Mouse (Mus musculus) CH12.LX (cell line): ENCODE measurements around the gene Pdcd4. TPM values are rescaled to one million over a fixed set of nuclear protein-coding genes. Genes with fewer than 3 reads are reported as not detected.

Experiments used
- DNase-seq: peaks from one replicate; pipeline ENCODE4 v3.0.0-alpha.2; 2013; ENCODE audit errors: extremely low read depth
- H3K27ac ChIP-seq: 2 replicates; pipeline ENCODE4 v1.5.1; 2012; ENCODE audit warnings: low read depth, mild to moderate bottlenecking, control low read depth, moderate library complexity; ENCODE audit not compliant: insufficient read depth
- H3K27me3 ChIP-seq: replicated peaks from 2 replicates; pipeline ENCODE3; 2012; ENCODE audit warnings: inconsistent platforms
- H3K36me3 ChIP-seq, 2 experiments: replicated peaks in 1 of 2; 2 replicates each; pipeline versions ENCODE3 to v1.6.1; 2012; ENCODE audit warnings: inconsistent platforms in 1 of 2, low read length in 1 of 2, mild to moderate bottlenecking in 1 of 2, mixed read lengths in 1 of 2, moderate library complexity in 1 of 2; ENCODE audit not compliant: control insufficient read depth in 1 of 2, insufficient read depth in 1 of 2
- H3K4me1 ChIP-seq, 2 experiments: 2 replicates each; pipeline ENCODE4 v1.6.1; 2012; ENCODE audit warnings: inconsistent platforms in 1 of 2, moderate library complexity in 1 of 2; ENCODE audit not compliant: insufficient read depth in 2 of 2, control insufficient read depth in 1 of 2
- H3K4me2 ChIP-seq: 2 replicates; pipeline ENCODE4 v1.6.1; 2012; ENCODE audit warnings: low read depth, mild to moderate bottlenecking, control low read depth; ENCODE audit not compliant: poor library complexity, insufficient read depth, severe bottlenecking
- H3K4me3 ChIP-seq, 3 experiments: fragments of 150-350 bp in 1 of 3; sonication (generic) in 1 of 3; replicated peaks in 1 of 3; 2 replicates each; pipeline versions ENCODE3 to v1.5.1; 2011 to 2012; ENCODE audit warnings: low read depth in 2 of 3, low read length in 2 of 3, mild to moderate bottlenecking in 2 of 3, moderate library complexity in 2 of 3, control low read depth in 1 of 3, improper control_type of control experiment in 1 of 3, inconsistent platforms in 1 of 3, mixed read lengths in 1 of 3; ENCODE audit not compliant: poor library complexity in 1 of 3
- H3K79me2 ChIP-seq: replicated peaks from 2 replicates; pipeline ENCODE4 v1.6.1; 2012; ENCODE audit warnings: mild to moderate bottlenecking, moderate library complexity; ENCODE audit not compliant: control insufficient read depth, poor library complexity, insufficient read depth, severe bottlenecking; ENCODE audit errors: extremely low read depth
- H3K9ac ChIP-seq: 2 replicates; pipeline ENCODE4 v1.6.1; 2012; ENCODE audit warnings: low read depth, mild to moderate bottlenecking, control low read depth, moderate library complexity; ENCODE audit not compliant: insufficient read depth
- H3K9me3 ChIP-seq: replicated peaks from 2 replicates; pipeline ENCODE3; 2012; ENCODE audit warnings: low read length, inconsistent platforms, mixed read lengths
- BHLHE40 ChIP-seq: IDR thresholded peaks from 2 replicates; pipeline ENCODE4 v1.6.1; 2011; ENCODE audit warnings: mild to moderate bottlenecking, low read depth, low read length, improper control_type of control experiment
- CHD2 ChIP-seq: IDR thresholded peaks from 2 replicates; pipeline ENCODE4 v1.6.1; 2011; ENCODE audit warnings: low read length, improper control_type of control experiment
- CTCF ChIP-seq, 2 experiments: IDR thresholded peaks in 1 of 2; conservative IDR thresholded peaks in 1 of 2; 2 replicates each; pipeline ENCODE4 v1.5.1; 2011 to 2012; ENCODE audit warnings: low read depth in 2 of 2, low read length in 2 of 2, improper control_type of control experiment in 1 of 2, inconsistent platforms in 1 of 2, mild to moderate bottlenecking in 1 of 2, moderate library complexity in 1 of 2
- ELF1 ChIP-seq: IDR thresholded peaks from 2 replicates; pipeline ENCODE4 v1.6.1; 2014; ENCODE audit warnings: low read depth, mild to moderate bottlenecking, inconsistent platforms, low read length, improper control_type of control experiment
- EP300 ChIP-seq: IDR thresholded peaks from 2 replicates; pipeline ENCODE4 v1.6.1; 2011; ENCODE audit warnings: low read length, improper control_type of control experiment
- ETS1 ChIP-seq: conservative IDR thresholded peaks from 2 replicates; pipeline ENCODE4 v1.6.1; 2012; ENCODE audit warnings: low read depth, mild to moderate bottlenecking, inconsistent platforms, low read length, improper control_type of control experiment, moderate library complexity
- GABPA ChIP-seq: IDR thresholded peaks from 2 replicates; pipeline ENCODE4 v1.6.1; 2012; ENCODE audit warnings: low read depth, low read length, improper control_type of control experiment, inconsistent platforms; ENCODE audit not compliant: insufficient replicate concordance
- HCFC1 ChIP-seq: IDR thresholded peaks from 2 replicates; pipeline ENCODE4 v1.6.1; 2012; ENCODE audit warnings: low read depth, mild to moderate bottlenecking, inconsistent platforms, low read length, improper control_type of control experiment
- IRF4 ChIP-seq: IDR thresholded peaks from 2 replicates; pipeline ENCODE4 v1.6.1; 2014; ENCODE audit warnings: low read depth, mild to moderate bottlenecking, inconsistent platforms, low read length, improper control_type of control experiment
- JUN ChIP-seq: IDR thresholded peaks from 2 replicates; pipeline ENCODE4 v1.6.1; 2011; ENCODE audit warnings: low read depth, mild to moderate bottlenecking, low read length, improper control_type of control experiment, moderate library complexity; ENCODE audit not compliant: insufficient read depth
- MAFK ChIP-seq: IDR thresholded peaks from 2 replicates; pipeline ENCODE4 v1.6.1; 2011; ENCODE audit warnings: low read length, improper control_type of control experiment; ENCODE audit not compliant: insufficient replicate concordance
- MAX ChIP-seq: IDR thresholded peaks from 2 replicates; pipeline ENCODE4 v1.6.1; 2011; ENCODE audit warnings: low read length, improper control_type of control experiment
- MAZ ChIP-seq: IDR thresholded peaks from 2 replicates; pipeline ENCODE4 v1.6.1; 2012; ENCODE audit warnings: low read depth, mild to moderate bottlenecking, inconsistent platforms, low read length, improper control_type of control experiment, moderate library complexity
- MEF2A ChIP-seq: IDR thresholded peaks from 2 replicates; pipeline ENCODE4 v1.6.1; 2014; ENCODE audit warnings: low read depth, mild to moderate bottlenecking, inconsistent platforms, low read length, improper control_type of control experiment, borderline replicate concordance
- MXI1 ChIP-seq: IDR thresholded peaks from 2 replicates; pipeline ENCODE4 v1.6.1; 2011; ENCODE audit warnings: mild to moderate bottlenecking, low read depth, low read length, improper control_type of control experiment
- MYC ChIP-seq: IDR thresholded peaks from 2 replicates; pipeline ENCODE4 v1.6.1; 2011; ENCODE audit warnings: low read depth, mild to moderate bottlenecking, improper control_type of control experiment, low read length
- NELFE ChIP-seq: IDR thresholded peaks from 2 replicates; pipeline ENCODE4 v1.6.1; 2011; ENCODE audit warnings: low read depth, low read length, improper control_type of control experiment
- POLR2A ChIP-seq: IDR thresholded peaks from 2 replicates; pipeline ENCODE4 v1.6.1; 2011; ENCODE audit warnings: low read depth, mild to moderate bottlenecking, improper control_type of control experiment, low read length
- POLR2AphosphoS2 ChIP-seq: IDR thresholded peaks from 2 replicates; pipeline ENCODE4 v1.6.1; 2011; ENCODE audit warnings: low read depth, low read length, improper control_type of control experiment
- RAD21 ChIP-seq: IDR thresholded peaks from 2 replicates; pipeline ENCODE4 v1.6.1; 2011; ENCODE audit warnings: low read depth, mild to moderate bottlenecking, low read length, improper control_type of control experiment, moderate library complexity
- RCOR1 ChIP-seq: conservative IDR thresholded peaks from 2 replicates; pipeline ENCODE4 v1.6.1; 2012; ENCODE audit warnings: low read depth, mild to moderate bottlenecking, inconsistent platforms, low read length, improper control_type of control experiment
- SIN3A ChIP-seq: IDR thresholded peaks from 2 replicates; pipeline ENCODE4 v1.6.1; 2012; ENCODE audit warnings: low read length, improper control_type of control experiment, inconsistent platforms
- SMC3 ChIP-seq: IDR thresholded peaks from 2 replicates; pipeline ENCODE4 v1.6.1; 2011; ENCODE audit warnings: low read depth, low read length, improper control_type of control experiment
- TBP ChIP-seq: conservative IDR thresholded peaks from 2 replicates; pipeline ENCODE4 v1.6.1; 2011; ENCODE audit warnings: low read depth, low read length, improper control_type of control experiment
- TCF12 ChIP-seq: IDR thresholded peaks from 2 replicates; pipeline ENCODE4 v1.6.1; 2014; ENCODE audit warnings: low read depth, mild to moderate bottlenecking, inconsistent platforms, low read length, improper control_type of control experiment
- UBTF ChIP-seq: IDR thresholded peaks from 2 replicates; pipeline ENCODE4 v1.6.1; 2012; ENCODE audit warnings: low read depth, mild to moderate bottlenecking, inconsistent platforms, low read length, improper control_type of control experiment, moderate library complexity
- USF1 ChIP-seq: IDR thresholded peaks from 2 replicates; pipeline ENCODE4 v1.6.1; 2014; ENCODE audit warnings: low read depth, mild to moderate bottlenecking, inconsistent platforms, low read length, improper control_type of control experiment
- ZC3H11A ChIP-seq: IDR thresholded peaks from 2 replicates; pipeline ENCODE4 v1.6.1; 2012; ENCODE audit warnings: low read depth, mild to moderate bottlenecking, inconsistent platforms, low read length, improper control_type of control experiment
- ZKSCAN1 ChIP-seq: IDR thresholded peaks from 2 replicates; pipeline ENCODE4 v1.6.1; 2012; ENCODE audit warnings: low read depth, inconsistent platforms, low read length, improper control_type of control experiment, borderline replicate concordance
- ZMIZ1 ChIP-seq: IDR thresholded peaks from 2 replicates; pipeline ENCODE4 v1.6.1; 2012; ENCODE audit warnings: low read depth, mild to moderate bottlenecking, inconsistent platforms, low read length, improper control_type of control experiment
- ZNF384 ChIP-seq: IDR thresholded peaks from 2 replicates; pipeline ENCODE4 v1.6.1; 2012; ENCODE audit warnings: low read depth, low read length, improper control_type of control experiment, inconsistent platforms
- dilution Hi-C: fragments of 300-500 bp; cut with MboI; formaldehyde crosslinking; loops from 2 replicates; pipeline ENCODE4 v1.14.3; 2020; ENCODE audit warnings: low sequenced_read_pairs; ENCODE audit not compliant: extremely low pct_unique_long_range_greater_than_20kb, extremely low pct_ligation_motif_present
- in situ Hi-C: fragments of 300-500 bp; cut with MboI; formaldehyde crosslinking; loops from 3 replicates; pipeline ENCODE4 v1.14.3; 2019; ENCODE audit warnings: low sequenced_read_pairs, low pct_ligation_motif_present, low pct_unique_long_range_greater_than_20kb, mixed read lengths
- polyA plus RNA-seq: library from polyadenylated mRNA; unstranded; fragments of >175 nt; gene quantifications from 2 replicates; pipeline ENCODE4 v1.2.1, GENCODE M21; 2012; ENCODE audit warnings: low read depth; ENCODE audit not compliant: insufficient read length
- total RNA-seq, 2 experiments: library from RNA; depleted of rRNA; stranded (reverse); fragments of 300-350 nt in 1 of 2; fragments of >200 nt in 1 of 2; gene quantifications; 2 replicates each; pipeline ENCODE4 v1.2.3; 2012 to 2014

The Pdcd4 gene
- total and polyA plus RNA-seq, 3 experiments = 24.4 to 39.0 (median 26.3) TPM

GRCm38 (mm10) chr19:53869427-53870385, 22.3 kb upstream of the Pdcd4 start:
- dilution Hi-C loops (no loop called here), in situ Hi-C loops (no loop called here)
- Histone ChIP-seq H3K27me3 (no peaks in the 10 kb centered on the region), H3K79me2 (no peaks in the 10 kb centered on the region), H3K27ac (peak overlapping the region; percentile 100), H3K9ac (peak overlapping the region; percentile 43), H3K4me1 (peaks cover 37 to 47% of the 10 kb centered on the region in 2 experiments), H3K9me3 (no peaks in the 10 kb centered on the region), H3K36me3 (peaks cover 4 to 12% of the 10 kb centered on the region in 2 experiments), H3K4me2 (peak overlapping the region; percentile 86), H3K4me3 (peak overlapping the region; percentile 4 to 37 (median 19))
- TF ChIP-seq MAFK = no peak
- peak; percentile 85 for TF ChIP-seq ETS1
- TF ChIP-seq TCF12 = peak; percentile 71
- TF ChIP-seq RAD21 = no peak; the same call in 1 of the 2 replicates
- TF ChIP-seq GABPA = no peak
- peak; percentile 35; the same call in 1 of the 2 replicates for TF ChIP-seq JUN
- no peak for TF ChIP-seq MAX
- peak; percentile 9; the same call in 1 of the 2 replicates for TF ChIP-seq TBP
- TF ChIP-seq CHD2 = no peak
- TF ChIP-seq POLR2AphosphoS2 = no peak
- TF ChIP-seq EP300 = peak; percentile 90; the same call in 1 of the 2 replicates
- TF ChIP-seq SIN3A = peak; percentile 88
- peak; percentile 74 for TF ChIP-seq MXI1
- TF ChIP-seq NELFE = peak; percentile 55; the same call in 1 of the 2 replicates
- peak; percentile 20; the same call in 1 of the 2 replicates for TF ChIP-seq SMC3
- peak; percentile 99 for TF ChIP-seq MEF2A
- TF ChIP-seq ZC3H11A = no peak
- no peak for TF ChIP-seq CTCF (conservative IDR thresholded peaks at IDR 0.05 in 1 of 2, IDR thresholded peaks at IDR 0.05 in 1 of 2; ENCODE audit: low read depth in 2 of 2, low read length in 2 of 2)
- TF ChIP-seq ELF1 = peak; percentile 37
- no peak for TF ChIP-seq UBTF
- 0 out of 2 replicates have a peak, but pooled peaks have one; percentile 50 for TF ChIP-seq MAZ
- no peak for TF ChIP-seq ZKSCAN1
- TF ChIP-seq MYC = 0 out of 2 replicates have a peak, but pooled peaks have one; percentile 54
- TF ChIP-seq RCOR1 = peak; percentile 7; the same call in 1 of the 2 replicates
- TF ChIP-seq USF1 = no peak
- peak; percentile 59 for TF ChIP-seq POLR2A
- TF ChIP-seq BHLHE40 = peak; percentile 63
- TF ChIP-seq HCFC1 = no peak
- TF ChIP-seq IRF4 = peak; percentile 68
- TF ChIP-seq ZMIZ1 = 0 out of 2 replicates have a peak, but pooled peaks have one; percentile 49
- no peak for TF ChIP-seq ZNF384
- DNase-seq = peak; percentile 94
